ENCODE assay signal across 15 mouse cellular contexts in the genomic region with DNA sequence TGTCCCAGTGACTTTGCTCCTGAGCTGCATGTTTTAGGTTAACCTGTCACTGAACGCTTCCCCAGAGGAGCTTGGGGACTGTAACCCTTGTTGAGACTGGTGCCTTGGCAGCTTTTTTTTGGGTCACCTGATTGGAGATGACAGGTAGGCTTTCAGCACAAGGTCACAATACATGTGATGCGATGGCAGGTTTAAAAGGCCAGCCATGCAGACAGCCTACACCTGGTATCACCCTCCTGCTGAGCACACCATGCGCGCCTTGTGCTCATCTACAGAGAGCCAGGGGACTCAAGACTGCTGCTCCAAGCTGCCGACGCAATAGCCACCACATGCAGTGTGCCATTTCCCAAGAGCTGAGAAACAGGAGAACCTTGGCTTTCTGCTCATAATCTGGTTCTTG. TPM values are rescaled to one million over a fixed set of nuclear protein-coding genes. Genes with fewer than 3 reads are reported as not detected.
DNase-seq lines count a peak whose midpoint lies in the region; ATAC-seq and TF ChIP-seq lines count a peak whose summit lies in the region.
"Had no signal": no experiment of that assay in that cellular context is flagged by ENCODE, and none has a peak within 500 bp of the region (broad histone marks: within the 10 kb centered on the region; RNA-seq: fewer than 3 reads in every experiment).

No protein-coding gene starts in this region.

- WGBS in hindbrain, embryonic 13.5 days: 98% methylated on average over 6 of the region's 6 CpGs
- 82% methylated on average over 6 of the region's 6 CpGs for WGBS in hindbrain, postnatal 0 days
- WGBS in liver, embryonic 13.5 days (ENCODE audit: insufficient replicate concordance): 91% methylated on average over 6 of the region's 6 CpGs
- 94% methylated on average over 6 of the region's 6 CpGs for WGBS in lung, adult 2 months

- no peak overlapping the region for H3K27ac ChIP-seq in hindbrain, embryonic 13.5 days
- no peak overlapping the region for H3K27ac ChIP-seq in hindbrain, postnatal 0 days
- no peak overlapping the region; the same call in 1 of the 2 replicates for H3K27ac ChIP-seq in liver, embryonic 13.5 days
- H3K27ac ChIP-seq: kidney, postnatal 0 days had no signal

- no peak for ATAC-seq in hindbrain, embryonic 13.5 days (ENCODE audit: low FRiP score)
- ATAC-seq in hindbrain, postnatal 0 days: no peak
- ATAC-seq in liver, embryonic 13.5 days (ENCODE audit: low read depth): no peak
- ATAC-seq: intestine, embryonic 16.5 days had no signal

- peaks cover 52% of the 10 kb centered on the region for H3K36me3 ChIP-seq in hindbrain, embryonic 13.5 days
- H3K36me3 ChIP-seq in hindbrain, postnatal 0 days (ENCODE audit: insufficient read depth, low read length): peaks cover 48% of the 10 kb centered on the region
- H3K36me3 ChIP-seq in liver, embryonic 13.5 days: peaks cover 55% of the 10 kb centered on the region

- no peak for DNase-seq in hindbrain, postnatal 0 days (ENCODE audit: low spot score)
- peak; percentile 82 for DNase-seq in brain, adult 2 months (ENCODE audit: low read depth, low spot score)
- DNase-seq in cerebellum, adult 9-10 months: peak; percentile 82
- DNase-seq in liver, embryonic 13.5 days: no peak
- no peak for DNase-seq in lung, adult 2 months
- no peak for DNase-seq in heart, postnatal 4 days
- DNase-seq: adrenal gland, postnatal 10 days; gastrocnemius, postnatal 25 days; heart, postnatal 14 days; lung, postnatal 14 days; right cerebral cortex, postnatal 14 days had no signal

- TF ChIP-seq POLR2A in lung, adult 2 months (IDR thresholded peaks at IDR 0.05; ENCODE audit: borderline replicate concordance, extremely low read depth, low read depth, low read length): no peak

- H3K27me3 ChIP-seq in hindbrain, embryonic 13.5 days: no peaks in the 10 kb centered on the region
- no peaks in the 10 kb centered on the region for H3K27me3 ChIP-seq in hindbrain, postnatal 0 days (ENCODE audit: insufficient read depth, low read length)
- peaks cover 10% of the 10 kb centered on the region for H3K27me3 ChIP-seq in liver, embryonic 13.5 days

- no peak for TF ChIP-seq CTCF in hindbrain, postnatal 0 days (IDR thresholded peaks at IDR 0.05; ENCODE audit: low read depth)
- no peak for TF ChIP-seq CTCF in lung, adult 2 months (IDR thresholded peaks at IDR 0.05; ENCODE audit: insufficient read depth, low read length)

- peak overlapping the region; percentile 29 for H3K9ac ChIP-seq in hindbrain, embryonic 13.5 days
- no peak overlapping the region for H3K9ac ChIP-seq in hindbrain, postnatal 0 days (replicated peaks; ENCODE audit: low read length)
- H3K9ac ChIP-seq in liver, embryonic 13.5 days: peak overlapping the region; percentile 96; the same call in 1 of the 2 replicates

- H3K9me3 ChIP-seq in hindbrain, embryonic 13.5 days: no peaks in the 10 kb centered on the region
- H3K9me3 ChIP-seq in hindbrain, postnatal 0 days (ENCODE audit: low read length): no peaks in the 10 kb centered on the region
- no peaks in the 10 kb centered on the region for H3K9me3 ChIP-seq in liver, embryonic 13.5 days (replicated peaks)
- H3K9me3 ChIP-seq: heart, embryonic 10.5 days had no signal

- H3K4me1 ChIP-seq in hindbrain, embryonic 13.5 days (replicated peaks): peaks cover 23% of the 10 kb centered on the region
- no peaks in the 10 kb centered on the region for H3K4me1 ChIP-seq in hindbrain, postnatal 0 days (ENCODE audit: insufficient read depth, low read length)
- H3K4me1 ChIP-seq in liver, embryonic 13.5 days (replicated peaks): peaks cover 27% of the 10 kb centered on the region
- no peaks in the 10 kb centered on the region for H3K4me1 ChIP-seq in lung, adult 2 months (ENCODE audit: control insufficient read depth, insufficient read depth, low read length)

- H3K4me3 ChIP-seq in hindbrain, embryonic 13.5 days: no peak overlapping the region
- H3K4me3 ChIP-seq in hindbrain, postnatal 0 days (ENCODE audit: low read length): no peak overlapping the region
- H3K4me3 ChIP-seq in liver, embryonic 13.5 days (replicated peaks): peak overlapping the region; percentile 100; the same call in 1 of the 2 replicates
- no peak overlapping the region for H3K4me3 ChIP-seq in lung, adult 2 months (replicated peaks; ENCODE audit: extremely low read depth, low read depth, low read length)

- no peak overlapping the region for H3K4me2 ChIP-seq in hindbrain, embryonic 13.5 days
- H3K4me2 ChIP-seq in hindbrain, postnatal 0 days (ENCODE audit: low read depth, low read length): no peak overlapping the region
- H3K4me2 ChIP-seq in liver, embryonic 13.5 days: peak overlapping the region; percentile 98

RNA-seq across cellular contexts. Expression of a gene that starts 2.8 kb away (rescaled TPM):
- 70.3 and 78.3 TPM in 2 replicates for polyA plus RNA-seq in hindbrain, embryonic 13.5 days (2015; fragmentation: Nextera tagmentation; extraction: Ambion mirVana)
- 73.1 and 81.7 TPM in 2 replicates for total RNA-seq in hindbrain, postnatal 0 days (2014; rRNA removed)
- 78.2 and 88.3 TPM in 2 replicates for polyA plus RNA-seq in hindbrain, postnatal 0 days (2015; fragmentation: Nextera tagmentation; extraction: Ambion mirVana)
- 39.5 and 49.9 TPM in 2 replicates for polyA plus RNA-seq in liver, embryonic 13.5 days (2015; fragmentation: Nextera tagmentation; extraction: Ambion mirVana)
- polyA plus RNA-seq in lung, adult 2 months (2012; rRNA removed): 27.3 and 35.5 TPM in 2 replicates
- 10 to 100 TPM; 44.8 to 52.4 TPM for total RNA-seq in heart, postnatal 4 days (2021)

RNA-seq across cellular contexts. Expression of a gene that starts 22.8 kb away (rescaled TPM):
- polyA plus RNA-seq in hindbrain, embryonic 13.5 days (2015; fragmentation: Nextera tagmentation; extraction: Ambion mirVana): 23.8 and 24.9 TPM in 2 replicates
- 32.5 and 37.7 TPM in 2 replicates for total RNA-seq in hindbrain, postnatal 0 days (2014; rRNA removed)
- 17.8 and 20.6 TPM in 2 replicates for polyA plus RNA-seq in hindbrain, postnatal 0 days (2015; fragmentation: Nextera tagmentation; extraction: Ambion mirVana)
- polyA plus RNA-seq in liver, embryonic 13.5 days (2015; fragmentation: Nextera tagmentation; extraction: Ambion mirVana): 31.1 and 39.0 TPM in 2 replicates
- polyA plus RNA-seq in lung, adult 2 months (2012; rRNA removed): 8.4 and 9.5 TPM in 2 replicates
- 10 to 100 TPM; 13.4 to 13.9 TPM for total RNA-seq in heart, postnatal 4 days (2021)

RNA-seq across cellular contexts. Expression of a gene that starts 43.5 kb away (rescaled TPM):
- 75.2 and 82.1 TPM in 2 replicates for polyA plus RNA-seq in hindbrain, embryonic 13.5 days (2015; fragmentation: Nextera tagmentation; extraction: Ambion mirVana)
- 39.4 and 43.6 TPM in 2 replicates for total RNA-seq in hindbrain, postnatal 0 days (2014; rRNA removed)
- polyA plus RNA-seq in hindbrain, postnatal 0 days (2015; fragmentation: Nextera tagmentation; extraction: Ambion mirVana): 52.7 and 56.0 TPM in 2 replicates
- polyA plus RNA-seq in liver, embryonic 13.5 days (2015; fragmentation: Nextera tagmentation; extraction: Ambion mirVana): 29.8 and 33.7 TPM in 2 replicates
- 20.4 and 27.1 TPM in 2 replicates for polyA plus RNA-seq in lung, adult 2 months (2012; rRNA removed)
- total RNA-seq in heart, postnatal 4 days (2021): 10 to 100 TPM; 25.9 to 26.8 TPM

Comparison
In these comparisons a context has a peak if more than half of its experiments do, and no peak if none do; other contexts are left out.
1. DNase-seq: peak in brain, adult 2 months (single experiment) and cerebellum, adult 9-10 months (single experiment); none in hindbrain, postnatal 0 days (single experiment), liver, embryonic 13.5 days (single experiment), lung, adult 2 months (single experiment) and heart, postnatal 4 days (single experiment).